10 mouse cellular contexts compared by ENCODE assay signal in the genomic region with DNA sequence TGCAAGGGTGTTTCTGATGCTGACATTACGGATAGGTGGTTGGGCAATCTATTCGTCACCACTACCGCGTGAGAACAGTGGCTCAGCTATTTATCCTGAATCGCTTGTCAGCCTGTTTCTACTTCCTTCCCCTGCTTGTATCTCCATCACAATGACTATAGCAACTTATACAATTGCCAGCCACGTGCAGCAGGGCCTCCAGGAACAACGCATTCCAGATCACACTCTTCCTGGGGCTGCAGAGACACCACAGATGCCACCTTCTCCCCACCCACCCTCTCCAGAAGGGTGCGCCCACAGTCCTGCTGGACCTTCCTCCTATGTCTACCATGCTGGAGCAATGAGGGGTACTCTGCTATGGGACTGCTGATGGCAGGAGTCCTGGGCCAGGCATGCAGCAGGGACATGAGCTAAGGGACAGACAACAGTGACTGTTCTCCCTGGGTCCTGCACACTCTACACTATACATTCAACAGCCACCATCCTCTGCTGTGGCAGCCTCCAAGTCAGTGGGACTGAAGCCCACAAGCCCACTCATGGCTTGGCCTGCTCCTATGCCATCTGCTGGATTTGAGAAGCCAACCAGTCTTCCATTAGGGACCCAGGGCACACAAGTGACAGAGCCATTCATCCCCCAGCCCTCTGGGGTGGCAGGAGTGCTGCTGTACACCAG. TPM values are rescaled to one million over a fixed set of nuclear protein-coding genes. Genes with fewer than 3 reads are reported as not detected.
DNase-seq lines count a peak whose midpoint lies in the region; ATAC-seq lines count a peak whose summit lies in the region.
"Had no signal": no experiment of that assay in that cellular context is flagged by ENCODE, and none has a peak within 500 bp of the region (broad histone marks: within the 10 kb centered on the region; RNA-seq: fewer than 3 reads in every experiment).

No protein-coding gene starts in this region.

- H3K9me3 ChIP-seq in liver, embryonic 15.5 days (replicated peaks) = 0 out of 2 replicates have a peak, but pooled peaks cover 5% of the 10 kb centered on the region

- peak; percentile 62 for ATAC-seq in frontal cortex, adult (ENCODE audit: low TSS enrichment)
- peak; percentile 7; the same call in 1 of the 2 replicates for ATAC-seq in liver, embryonic 15.5 days (ENCODE audit: insufficient read depth)

- WGBS in liver, embryonic 15.5 days (ENCODE audit: insufficient replicate concordance) = 29% methylated on average over 8 of the region's 8 CpGs

- peak overlapping the region; percentile 41; the same call in 1 of the 2 replicates for H3K27ac ChIP-seq in liver, embryonic 15.5 days (replicated peaks)
- H3K27ac ChIP-seq: midbrain, embryonic 12.5 days had no signal

- H3K36me3 ChIP-seq in liver, embryonic 15.5 days (replicated peaks) = peaks cover 12% of the 10 kb centered on the region
- H3K36me3 ChIP-seq: midbrain, embryonic 12.5 days had no signal

- H3K4me3 ChIP-seq in liver, embryonic 15.5 days (replicated peaks) = no peak overlapping the region
- H3K4me3 ChIP-seq: midbrain, embryonic 12.5 days had no signal

- no peak overlapping the region for H3K4me2 ChIP-seq in liver, embryonic 15.5 days
- H3K4me2 ChIP-seq: midbrain, embryonic 12.5 days had no signal

- peaks cover 28% of the 10 kb centered on the region for H3K4me1 ChIP-seq in liver, embryonic 15.5 days (replicated peaks)
- H3K4me1 ChIP-seq: midbrain, embryonic 12.5 days had no signal

- no peaks in the 10 kb centered on the region; the same call in 1 of the 2 replicates for H3K27me3 ChIP-seq in liver, embryonic 15.5 days
- H3K27me3 ChIP-seq: midbrain, embryonic 12.5 days had no signal

- no peak for DNase-seq in frontal cortex, postnatal 14 days (ENCODE audit: low spot score in 2 of 2)
- DNase-seq in 416B (ENCODE audit: low read depth) = peak; percentile 72
- peak; percentile 81 for DNase-seq in layer of hippocampus, adult 11-12 months (ENCODE audit: low spot score)
- DNase-seq in gastrocnemius, postnatal 25 days = no peak
- DNase-seq in thymus, postnatal 4 days = no peak
- DNase-seq in c-Kit-positive CD71-positive TER-119-positive erythroid progenitor cells, embryonic 14.5 days (ENCODE audit: low spot score) = no peak
- DNase-seq: kidney, adult 8-10 months had no signal

- H3K9ac ChIP-seq in liver, embryonic 15.5 days = no peak overlapping the region
- H3K9ac ChIP-seq: midbrain, embryonic 12.5 days had no signal

RNA-seq across cellular contexts. Expression of gene Sh3bp5, which starts 42.9 kb away (rescaled TPM):
- 16.9 and 21.5 TPM in 2 replicates for polyA plus RNA-seq in liver, embryonic 15.5 days (2015; fragmentation: Nextera tagmentation; extraction: Ambion mirVana)
- total RNA-seq in gastrocnemius, postnatal 25 days (2021) = 10 to 100 TPM; 33.9 to 46.8 TPM

RNA-seq across cellular contexts. Expression of gene Capn7, which starts 56.6 kb away (rescaled TPM):
- 16.4 and 16.8 TPM in 2 replicates for polyA plus RNA-seq in liver, embryonic 15.5 days (2015; fragmentation: Nextera tagmentation; extraction: Ambion mirVana)
- total RNA-seq in gastrocnemius, postnatal 25 days (2021) = 10 to 100 TPM; 28.4 to 29.3 TPM

Comparison
In these comparisons a context has a peak if more than half of its experiments do, and no peak if none do; other contexts are left out.
1. DNase-seq: peak in 416B (single experiment) and layer of hippocampus, adult 11-12 months (single experiment); none in frontal cortex, postnatal 14 days (0 of 2), gastrocnemius, postnatal 25 days (single experiment), thymus, postnatal 4 days (single experiment) and c-Kit-positive CD71-positive TER-119-positive erythroid progenitor cells, embryonic 14.5 days (single experiment).